Mouse (Mus musculus) bone marrow macrophage, adult 2 months (primary cell): Measurements from ENCODE around the gene Fbxl22. TPM values are rescaled to one million over a fixed set of nuclear protein-coding genes. Genes with fewer than 3 reads are reported as not detected.
A peak's percentile ranks its signal among the peaks of the same experiment; 100 is the strongest.

Source experiments
- H3K27ac ChIP-seq: 2 replicates; pipeline ENCODE4 v1.5.1; 2012; ENCODE audit warnings: low read depth, low read length; ENCODE audit not compliant: insufficient read depth
- H3K4me1 ChIP-seq: 2 replicates; pipeline ENCODE4 v1.6.1; 2012; ENCODE audit warnings: low read length; ENCODE audit not compliant: control insufficient read depth, insufficient read depth
- H3K4me3 ChIP-seq: 2 replicates; pipeline ENCODE4 v1.5.1; 2012; ENCODE audit warnings: mild to moderate bottlenecking, low read length, moderate library complexity; ENCODE audit not compliant: insufficient read depth
- CTCF ChIP-seq: IDR thresholded peaks from 2 replicates; pipeline ENCODE4 v1.5.1; 2012; ENCODE audit warnings: low read depth, mild to moderate bottlenecking, low read length, moderate library complexity
- POLR2A ChIP-seq: IDR thresholded peaks from 2 replicates; pipeline ENCODE4 v1.6.1; 2012; ENCODE audit warnings: mild to moderate bottlenecking, low read depth, low read length, borderline replicate concordance
- polyA plus RNA-seq: library from polyadenylated mRNA; stranded (reverse); fragments of >200 nt; gene quantifications from 2 replicates; pipeline ENCODE4 v1.2.4, GENCODE M21; 2012; ENCODE audit not compliant: missing spikeins, insufficient read depth, insufficient read length

Gene Fbxl22
- 0.13 TPM in 1 of 2 replicates, not detected in the other for polyA plus RNA-seq

GRCm38 (mm10) chr9:66514256-66514770 is at the start of gene Fbxl22:
Gene Fbxl22, minus strand, starts transcription at chr9:66514593.
- no peak for TF ChIP-seq POLR2A
- TF ChIP-seq CTCF: no peak
- Histone ChIP-seq H3K4me1 (peaks cover 59% of the 10 kb centered on the region), H3K27ac (no peak within 1 kb of the TSS), H3K4me3 (no peak within 1 kb of the TSS)

GRCm38 (mm10) chr9:66562215-66562614 is 47.8 kb upstream of the Fbxl22 start:
- Histone ChIP-seq H3K27ac (no peak overlapping the region), H3K4me3 (no peak overlapping the region), H3K4me1 (peaks cover 15% of the 10 kb centered on the region)
- TF ChIP-seq POLR2A (no peak), CTCF (no peak)

- no peak overlapping the region for H3K27ac ChIP-seq
- no peak overlapping the region for H3K4me3 ChIP-seq
- peaks cover 15% of the 10 kb centered on the region for H3K4me1 ChIP-seq
- TF ChIP-seq POLR2A (no peak), CTCF (no peak)
Measured at GRCm38 (mm10) chr9:66561496-66561895, 47.1 kb upstream of the Fbxl22 start.

- Histone ChIP-seq H3K27ac (no peak overlapping the region), H3K4me1 (peaks cover 15% of the 10 kb centered on the region), H3K4me3 (no peak overlapping the region)
- TF ChIP-seq CTCF (no peak), POLR2A (no peak)
Measured at GRCm38 (mm10) chr9:66560728-66561127, 46.3 kb upstream of the Fbxl22 start.

GRCm38 (mm10) chr9:66560295-66560694 is 45.9 kb upstream of the Fbxl22 start:
- Histone ChIP-seq H3K27ac (no peak overlapping the region), H3K4me1 (peaks cover 15% of the 10 kb centered on the region), H3K4me3 (no peak overlapping the region)
- TF ChIP-seq POLR2A (no peak), CTCF (no peak)

GRCm38 (mm10) chr9:66558971-66559370 is 44.6 kb upstream of the Fbxl22 start:
- peaks cover 15% of the 10 kb centered on the region for H3K4me1 ChIP-seq
- H3K4me3 ChIP-seq: no peak overlapping the region
- no peak overlapping the region for H3K27ac ChIP-seq
- TF ChIP-seq CTCF: no peak
- TF ChIP-seq POLR2A: no peak

GRCm38 (mm10) chr9:66542785-66543184 is 28.4 kb upstream of the Fbxl22 start:
- no peak overlapping the region for H3K4me3 ChIP-seq
- TF ChIP-seq POLR2A (no peak), CTCF (no peak)
- H3K4me1 ChIP-seq: peaks cover 6% of the 10 kb centered on the region
- H3K27ac ChIP-seq: no peak overlapping the region

- no peak for TF ChIP-seq CTCF
- no peak for TF ChIP-seq POLR2A
- Histone ChIP-seq H3K27ac (no peak overlapping the region), H3K4me1 (peaks cover 47% of the 10 kb centered on the region), H3K4me3 (no peak overlapping the region)
Measured at GRCm38 (mm10) chr9:66521595-66521994, 7.2 kb upstream of the Fbxl22 start.

- peaks cover 48% of the 10 kb centered on the region for H3K4me1 ChIP-seq
- H3K27ac ChIP-seq: no peak overlapping the region
- no peak overlapping the region for H3K4me3 ChIP-seq
- no peak for TF ChIP-seq POLR2A
- TF ChIP-seq CTCF: no peak
Measured at GRCm38 (mm10) chr9:66520299-66520698, 5.9 kb upstream of the Fbxl22 start.

- Histone ChIP-seq H3K27ac (peak overlapping the region; percentile 48), H3K4me3 (no peak overlapping the region), H3K4me1 (peaks cover 52% of the 10 kb centered on the region)
- TF ChIP-seq CTCF (no peak), POLR2A (no peak)
Measured at GRCm38 (mm10) chr9:66518901-66519300, 4.5 kb upstream of the Fbxl22 start.

- peaks cover 52% of the 10 kb centered on the region for H3K4me1 ChIP-seq
- no peak for TF ChIP-seq POLR2A
- peak overlapping the region; percentile 56 for H3K27ac ChIP-seq
- no peak overlapping the region for H3K4me3 ChIP-seq
Measured at GRCm38 (mm10) chr9:66518251-66518650, 3.9 kb upstream of the Fbxl22 start.
